Mouse (Mus musculus): ENCODE data around the gene Ccl28.
"Not testable (repeated sequence)": the region's sequence is repeated elsewhere in the genome, so short reads cannot be mapped to it uniquely, and the experiment has no call there.

The Ccl28 gene

DNA sequence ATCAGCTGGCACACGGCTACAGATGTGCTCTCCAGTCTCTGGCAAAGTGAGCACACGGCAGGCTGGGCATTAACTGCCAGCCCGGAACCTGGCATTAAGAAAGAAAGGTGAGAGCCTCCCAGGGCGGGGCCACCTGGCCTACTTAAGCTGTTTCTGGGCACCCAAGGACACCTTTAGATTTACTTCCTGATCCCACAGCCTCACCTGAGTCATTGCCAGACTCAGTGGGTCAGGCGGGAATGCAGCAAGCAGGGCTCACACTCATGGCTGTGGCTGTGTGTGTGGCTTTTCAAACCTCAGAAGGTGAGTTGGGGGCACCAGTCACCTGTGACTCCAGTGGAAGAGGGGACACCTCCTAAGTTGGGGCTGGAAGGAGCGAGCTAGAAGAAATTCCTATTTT lies at the start of gene Ccl28:
Gene Ccl28, plus strand, starts transcription at position 186 of the 400 bp plus-strand sequence.
- no peak for DNase-seq (ENCODE audit: low spot score in 2 of 2)

DNA sequence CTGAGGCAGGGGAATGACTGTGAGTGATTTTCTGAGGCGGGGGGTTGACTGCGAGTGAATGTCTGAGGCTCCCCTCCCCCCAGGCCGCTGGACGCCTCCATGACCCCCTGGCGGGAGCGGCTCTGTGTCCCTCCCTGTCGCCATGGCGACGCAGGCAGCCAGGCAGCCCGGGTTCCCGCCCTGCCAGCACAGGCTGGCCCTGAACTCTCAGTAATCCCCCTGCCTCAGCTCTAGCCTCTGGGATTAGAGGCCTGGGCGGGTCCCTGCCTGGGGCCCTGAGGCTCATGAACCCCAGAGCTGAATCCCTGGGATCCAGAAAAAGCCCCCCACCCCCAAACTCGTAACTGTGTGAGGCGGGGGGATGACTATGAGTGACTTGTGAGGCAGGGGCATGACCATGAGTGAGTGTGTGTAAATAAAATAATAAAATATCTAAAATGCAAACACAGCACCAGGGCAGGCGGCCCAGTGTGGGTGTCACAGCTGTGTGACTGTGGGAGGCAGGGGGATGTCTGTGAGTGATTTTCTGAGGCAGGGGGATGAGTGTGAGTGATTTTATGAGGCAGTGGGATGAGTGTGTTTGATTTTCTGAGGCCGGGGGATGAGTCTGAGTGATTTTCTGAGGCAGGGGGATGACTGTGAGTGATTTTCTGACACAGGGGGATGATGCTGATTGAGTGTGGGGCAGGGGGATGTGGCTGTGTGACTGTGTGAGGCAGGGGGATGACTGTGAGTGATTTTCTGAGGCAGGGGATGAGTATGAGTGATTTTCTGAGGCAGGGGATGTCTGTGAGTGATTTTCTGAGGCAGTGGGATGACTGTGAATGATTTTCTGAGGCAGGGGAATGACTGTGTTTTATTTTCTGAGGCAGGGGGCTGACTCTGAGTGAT lies 27.1 kb upstream of the Ccl28 start:
- DNase-seq (ENCODE audit: low spot score in 2 of 2) = peak in 1 of 2 experiments; percentile 17

DNA sequence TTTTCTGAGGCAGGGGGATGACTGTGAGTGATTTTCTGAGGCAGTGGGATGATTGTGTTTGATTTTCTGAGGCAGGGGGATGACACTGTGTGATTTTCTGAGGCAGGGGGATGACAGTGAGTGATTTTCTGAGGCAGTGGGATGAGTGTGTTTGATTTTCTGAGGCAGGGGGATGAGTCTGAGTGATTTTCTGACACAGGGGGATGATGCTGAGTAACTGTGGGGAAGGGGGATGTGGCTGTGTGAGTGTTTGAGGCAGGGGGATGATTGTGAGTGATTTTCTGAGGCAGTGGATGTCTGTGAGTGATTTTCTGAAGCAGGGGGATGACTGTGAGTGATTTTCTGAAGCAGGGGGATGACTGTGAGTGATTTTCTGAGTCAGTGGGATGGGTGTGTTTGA lies 25.2 kb upstream of the Ccl28 start:
- DNase-seq (ENCODE audit: low spot score in 2 of 2) = not testable (repeated sequence)

DNA sequence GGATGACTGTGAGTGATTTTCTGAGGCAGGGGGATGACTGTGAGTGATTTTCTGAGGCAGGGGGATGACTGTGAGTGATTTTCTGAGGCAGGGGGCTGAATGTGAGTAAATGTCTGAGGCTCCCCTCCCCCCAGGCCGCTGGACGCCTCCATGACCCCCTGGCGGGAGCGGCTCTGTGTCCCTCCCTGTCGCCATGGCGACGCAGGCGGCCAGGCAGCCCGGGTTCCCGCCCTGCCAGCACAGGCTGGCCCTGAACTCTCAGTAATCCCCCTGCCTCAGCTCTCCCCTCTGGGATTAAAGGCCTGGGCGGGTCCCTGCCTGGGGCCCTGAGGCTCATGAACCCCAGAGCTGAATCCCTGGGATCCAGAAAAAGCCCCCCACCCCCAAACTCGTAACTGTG lies 24.6 kb upstream of the Ccl28 start:
- not testable (repeated sequence) for DNase-seq (ENCODE audit: low spot score in 2 of 2)

DNA sequence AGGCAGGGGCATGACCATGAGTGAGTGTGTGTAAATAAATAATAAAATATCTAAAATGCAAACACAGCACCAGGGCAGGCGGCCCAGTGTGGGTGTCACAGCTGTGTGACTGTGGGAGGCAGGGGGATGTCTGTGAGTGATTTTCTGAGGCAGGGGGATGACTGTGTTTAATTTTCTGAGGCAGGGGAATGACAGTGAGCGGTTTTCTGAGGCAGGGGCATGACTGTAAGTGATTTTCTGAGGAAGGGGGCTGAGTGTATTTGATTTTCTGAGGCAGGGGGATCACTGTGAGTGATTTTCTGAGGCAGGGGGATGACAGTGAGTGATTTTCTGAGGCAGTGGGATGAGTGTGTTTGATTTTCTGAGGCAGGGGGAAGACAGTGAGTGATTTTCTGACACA lies 24.1 kb upstream of the Ccl28 start:
- not testable (repeated sequence) for DNase-seq (ENCODE audit: low spot score in 2 of 2)

DNA sequence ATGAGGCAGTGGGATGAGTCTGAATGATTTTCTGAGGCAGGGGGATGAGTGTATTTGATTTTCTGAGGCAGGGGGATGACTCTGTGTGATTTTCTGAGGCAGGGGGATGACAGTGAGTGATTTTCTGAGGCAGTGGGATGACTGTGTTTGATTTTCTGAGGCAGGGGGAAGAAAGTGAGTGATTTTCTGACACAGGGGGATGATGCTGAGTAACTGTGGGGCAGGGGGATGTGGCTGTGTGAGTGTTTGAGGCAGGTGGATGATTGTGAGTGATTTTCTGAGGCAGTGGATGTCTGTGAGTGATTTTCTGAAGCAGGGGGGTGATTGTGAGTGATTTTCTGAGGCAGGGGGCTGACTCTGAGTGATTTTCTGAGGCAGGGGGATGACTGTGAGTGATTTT lies 23.5 kb upstream of the Ccl28 start:
- peak in 1 of 2 experiments; percentile 17 for DNase-seq (ENCODE audit: low spot score in 2 of 2)

DNA sequence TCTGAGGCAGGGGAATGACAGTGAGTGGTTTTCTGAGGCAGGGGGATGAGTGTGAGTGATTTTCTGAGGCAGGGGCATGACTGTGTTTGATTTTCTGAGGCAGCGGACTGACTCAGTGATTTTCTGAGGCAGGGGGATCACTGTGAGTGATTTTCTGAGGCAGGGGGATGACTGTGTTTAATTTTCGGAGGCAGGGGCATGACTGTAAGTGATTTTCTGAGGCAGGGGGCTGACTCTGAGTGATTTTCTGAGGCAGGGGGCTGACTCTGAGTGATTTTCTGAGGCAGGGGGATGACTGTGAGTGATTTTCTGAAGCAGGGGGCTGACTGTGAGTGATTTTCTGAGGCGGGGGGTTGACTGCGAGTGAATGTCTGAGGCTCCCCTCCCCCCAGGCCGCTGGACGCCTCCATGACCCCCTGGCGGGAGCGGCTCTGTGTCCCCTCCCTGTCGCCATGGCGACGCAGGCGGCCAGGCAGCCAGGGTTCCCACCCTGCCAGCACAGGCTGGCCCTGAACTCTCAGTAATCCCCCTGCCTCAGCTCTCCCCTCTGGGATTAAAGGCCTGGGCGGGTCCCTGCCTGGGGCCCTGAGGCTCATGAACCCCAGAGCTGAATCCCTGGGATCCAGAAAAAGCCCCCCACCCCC lies 20.8 kb upstream of the Ccl28 start:
- DNase-seq (ENCODE audit: low spot score in 2 of 2) = peak in 1 of 2 experiments; percentile 18

DNA sequence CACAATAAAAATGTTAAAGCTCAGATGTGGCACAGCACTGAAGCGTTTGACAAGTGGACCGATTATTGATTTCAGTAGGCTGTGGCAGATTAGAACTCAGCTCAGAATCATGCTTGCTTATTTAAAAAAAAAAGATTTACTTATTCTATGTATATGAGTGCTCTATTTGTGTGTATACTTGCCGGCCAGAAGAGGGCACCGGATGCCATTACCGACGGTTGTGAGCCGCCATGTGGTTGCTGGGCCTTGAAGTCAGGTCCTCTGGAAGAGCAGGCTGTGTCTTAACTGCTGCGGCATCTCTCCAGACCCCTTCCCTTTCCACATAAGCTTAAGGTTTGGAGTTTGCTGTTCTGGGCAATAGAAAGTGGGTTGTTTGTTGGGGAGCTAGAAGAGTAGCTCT lies 19.7 kb upstream of the Ccl28 start:
- DNase-seq (ENCODE audit: low spot score in 2 of 2) = not testable (repeated sequence)

DNA sequence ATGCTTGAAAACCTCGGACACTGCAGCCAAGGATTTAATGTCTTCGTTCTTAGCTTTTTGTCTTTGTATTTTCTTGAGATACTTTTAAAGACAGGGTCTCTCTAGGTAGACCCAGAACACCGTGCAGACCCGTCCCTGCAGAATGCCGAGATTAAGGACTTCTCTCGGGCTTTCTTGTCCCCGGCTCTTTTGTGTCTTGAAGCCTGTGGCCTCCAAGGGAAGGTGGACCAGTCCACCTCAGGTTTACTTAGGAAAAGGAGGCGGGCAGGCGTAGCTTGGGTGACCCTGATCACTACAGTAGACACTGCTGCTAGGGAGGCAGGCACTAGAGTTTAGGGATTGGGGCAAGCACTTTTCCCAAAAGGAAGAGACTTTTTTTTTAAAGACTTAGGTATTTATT lies 19.3 kb upstream of the Ccl28 start:
- not testable (repeated sequence) for DNase-seq (ENCODE audit: low spot score in 2 of 2)

DNA sequence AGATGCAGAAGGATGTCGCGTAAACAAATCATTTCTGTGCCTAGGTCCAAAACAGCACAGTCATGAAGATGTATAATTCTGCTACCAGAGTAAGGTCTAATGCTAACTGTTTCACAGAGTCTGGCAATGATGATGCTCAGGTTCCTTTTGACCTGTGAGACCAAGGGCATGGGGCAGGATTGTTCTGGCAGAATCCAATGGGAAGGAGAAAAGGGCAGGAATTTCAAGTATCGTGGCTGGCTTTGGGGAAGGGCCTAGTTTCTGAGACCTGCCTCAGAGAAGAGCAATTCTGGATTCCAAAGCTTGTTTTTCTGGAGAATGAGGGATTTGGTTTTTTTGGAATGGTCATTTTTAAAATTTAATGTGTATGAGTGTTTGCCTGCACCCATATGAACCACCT lies 4.8 kb upstream of the Ccl28 start:
- DNase-seq (ENCODE audit: low spot score in 2 of 2) = no peak

DNA sequence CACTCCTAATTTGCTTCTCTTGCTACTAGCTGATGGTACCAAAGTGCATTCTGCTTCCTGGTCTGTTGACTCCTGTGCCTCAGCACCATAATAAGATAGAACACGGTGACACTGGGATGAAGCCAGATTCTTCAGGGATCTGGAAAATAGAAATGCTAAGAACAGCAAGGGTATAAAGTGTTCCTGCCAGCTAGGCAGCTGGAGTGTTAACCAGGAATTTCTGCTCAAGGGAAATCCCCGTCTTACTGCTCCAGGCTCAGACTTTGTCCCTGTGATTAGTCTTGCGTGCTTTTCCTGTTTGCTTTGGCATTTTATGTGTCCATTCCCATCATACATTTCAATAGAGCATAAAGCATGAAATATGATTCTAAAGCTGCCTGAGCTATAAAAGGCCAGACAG lies 3.9 kb upstream of the Ccl28 start:
- no peak for DNase-seq (ENCODE audit: low spot score in 2 of 2)

DNA sequence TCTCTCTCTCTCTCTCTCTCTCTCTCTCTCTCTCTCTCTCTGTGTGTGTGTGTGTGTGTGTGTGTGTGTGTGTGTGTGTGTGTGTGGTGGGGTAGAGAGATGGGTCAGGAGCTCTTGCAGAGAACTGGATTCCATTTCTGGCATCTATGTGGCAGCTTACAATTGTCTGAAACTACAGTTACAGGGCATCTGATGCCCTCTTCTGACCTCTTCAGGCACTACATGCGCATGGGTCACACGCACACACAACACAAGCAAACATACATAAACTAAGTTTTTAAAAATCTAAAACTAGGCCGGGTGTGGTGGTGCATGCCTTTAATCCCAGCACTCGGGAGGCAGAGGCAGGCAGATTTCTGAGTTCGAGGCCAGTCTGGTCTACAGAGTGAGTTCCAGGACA lies 2.3 kb downstream of the Ccl28 start:
- not testable (repeated sequence) for DNase-seq (ENCODE audit: low spot score in 2 of 2)

DNA sequence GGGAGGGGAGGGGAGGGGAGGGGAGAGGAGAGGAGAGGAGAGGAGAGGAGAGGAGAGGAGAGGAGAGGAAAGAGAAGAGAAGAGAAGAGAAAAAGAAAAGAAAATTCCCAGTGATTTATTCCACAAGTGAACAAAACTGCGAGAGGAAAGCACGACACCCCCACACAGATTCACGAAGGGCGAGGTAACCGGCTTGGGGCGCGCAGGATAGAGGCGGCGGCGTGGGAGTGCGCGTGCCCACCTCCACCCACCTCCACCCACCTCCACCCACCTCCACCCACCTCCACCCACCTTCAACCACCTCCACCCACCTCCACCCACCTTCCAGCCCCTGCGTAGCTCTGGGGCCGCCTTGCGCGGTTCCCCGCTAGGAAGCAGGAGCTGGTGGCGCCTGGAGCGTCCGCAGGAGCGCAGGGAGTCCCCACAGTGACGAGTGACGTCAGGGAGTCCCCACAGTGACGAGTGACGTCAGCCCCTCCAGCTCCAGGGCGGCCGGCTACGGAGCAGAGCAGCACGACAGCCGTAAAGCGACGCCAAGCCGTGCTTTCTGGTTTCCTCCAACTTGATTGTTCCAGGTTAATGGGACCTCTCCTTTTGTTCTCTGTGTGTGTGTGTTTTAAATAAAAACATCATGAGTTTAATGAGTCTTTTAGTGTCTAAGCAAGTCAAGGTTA lies 8.0 kb downstream of the Ccl28 start:
- DNase-seq (ENCODE audit: low spot score in 2 of 2) = peak; percentile 71 to 79

DNA sequence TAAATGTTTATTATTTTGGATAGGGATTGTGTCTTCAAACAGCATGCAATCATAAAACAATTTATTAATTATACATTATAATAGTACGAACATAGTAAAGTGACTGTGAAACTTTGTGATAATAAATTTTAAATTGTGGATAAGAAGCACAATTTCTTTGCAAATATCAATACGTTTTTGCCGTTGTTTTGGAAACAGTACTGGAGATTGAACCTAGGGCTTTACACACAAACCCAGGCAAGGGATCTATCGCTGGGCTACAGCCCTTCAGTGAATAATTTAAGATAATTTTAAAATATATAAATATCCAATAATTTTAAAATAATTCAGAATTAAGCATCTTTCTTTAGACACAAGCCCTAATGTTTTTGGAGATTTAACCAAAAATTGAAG lies 8.5 kb downstream of the Ccl28 start:
- DNase-seq (ENCODE audit: low spot score in 2 of 2) = no peak

DNA sequence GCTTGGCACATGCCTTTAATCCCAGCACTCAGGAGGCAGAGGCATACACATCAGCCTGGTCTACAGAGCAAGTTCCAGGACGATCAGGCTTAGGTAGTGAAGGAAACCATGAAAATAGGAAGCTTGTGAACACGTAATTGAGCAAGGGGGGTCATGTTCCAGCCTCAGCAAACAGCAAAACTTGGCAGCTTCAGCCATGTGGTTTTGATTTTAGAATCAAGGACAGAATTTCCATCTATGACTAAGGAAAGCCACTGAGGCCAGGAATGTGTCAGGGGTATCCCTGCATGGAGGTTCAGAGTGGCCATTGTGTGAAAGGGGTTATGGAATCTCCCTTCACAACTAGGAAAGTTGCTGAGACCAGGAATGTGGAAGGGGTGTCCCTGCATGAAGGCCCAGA lies 11.9 kb downstream of the Ccl28 start:
- no peak for DNase-seq (ENCODE audit: low spot score in 2 of 2)

DNA sequence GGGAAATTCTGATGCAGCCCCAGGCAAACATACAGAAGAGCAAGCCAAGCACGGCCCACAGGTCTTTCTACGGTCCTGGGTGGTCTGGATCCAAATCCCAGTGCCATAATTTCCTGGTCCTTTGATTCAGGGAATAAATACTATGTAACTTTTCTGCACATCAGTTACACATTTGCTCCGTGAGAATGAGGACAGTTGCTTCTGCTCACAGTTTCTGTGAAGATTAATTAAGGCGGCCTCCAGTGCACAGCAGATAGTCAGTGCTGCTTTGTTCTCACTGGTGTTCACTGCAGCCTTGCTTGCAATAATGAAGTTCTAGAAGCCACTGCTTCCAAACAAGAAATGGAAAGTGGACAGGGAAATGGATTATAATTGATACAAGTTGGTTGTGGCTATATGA lies 14.2 kb downstream of the Ccl28 start:
- no peak for DNase-seq (ENCODE audit: low spot score in 2 of 2)

DNA sequence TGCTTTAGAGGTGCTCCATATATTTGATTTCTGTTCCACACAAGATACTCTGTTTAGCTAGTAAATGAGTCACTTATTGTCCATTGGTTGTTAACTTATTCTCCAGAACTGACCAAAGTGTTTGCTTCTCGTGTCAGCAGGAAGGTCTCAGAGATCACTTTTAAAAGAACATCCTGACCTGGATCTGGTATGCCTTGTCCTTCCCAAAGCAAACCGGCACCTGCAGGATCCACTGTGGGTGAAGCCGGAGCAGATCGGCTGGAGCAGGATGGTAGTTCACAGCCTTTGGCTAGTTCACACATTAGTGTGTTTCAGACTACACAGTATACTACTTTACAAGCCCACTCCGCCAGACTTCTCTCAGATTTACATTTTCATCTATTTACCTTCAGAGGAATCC lies 14.8 kb downstream of the Ccl28 start:
- DNase-seq (ENCODE audit: low spot score in 2 of 2) = no peak

DNA sequence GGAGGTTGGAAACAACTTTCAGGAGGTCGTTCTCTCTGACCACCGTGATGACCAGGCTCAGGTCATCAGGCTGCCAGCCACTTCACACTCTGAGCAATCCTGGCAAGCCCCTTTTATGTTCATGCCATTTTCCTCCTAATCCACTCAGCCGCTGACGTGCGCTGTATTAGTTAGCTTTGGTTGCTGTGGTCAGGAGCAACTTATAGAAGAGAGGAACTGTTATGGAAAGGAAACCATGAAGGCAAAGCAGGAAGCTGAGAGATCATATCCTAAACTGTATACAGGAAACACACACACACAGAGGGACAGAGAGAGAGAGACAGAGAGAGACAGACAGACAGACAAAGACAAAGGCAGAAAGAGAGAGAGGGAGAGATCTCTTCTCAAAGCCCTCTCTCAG lies 15.7 kb downstream of the Ccl28 start:
- no peak for DNase-seq (ENCODE audit: low spot score in 2 of 2)

DNA sequence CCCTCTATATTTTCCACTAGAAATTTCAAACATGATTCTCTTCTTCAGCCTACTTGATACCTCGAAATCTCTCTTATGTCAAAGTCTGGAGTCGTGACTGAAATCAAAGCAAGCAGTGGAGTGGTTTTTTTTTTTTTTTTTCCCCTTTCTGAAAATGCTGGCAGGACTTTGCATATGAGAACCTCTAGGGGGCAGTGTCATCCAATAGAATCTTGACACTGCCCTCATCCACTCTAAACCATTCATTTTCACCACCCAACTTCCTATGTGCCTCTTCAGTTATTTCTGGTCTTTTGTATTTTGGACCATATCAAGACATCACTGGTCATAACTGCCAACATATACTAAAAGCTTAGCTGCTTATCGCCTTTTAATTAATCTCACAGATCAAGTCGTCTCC lies 16.9 kb downstream of the Ccl28 start:
- no peak for DNase-seq (ENCODE audit: low spot score in 2 of 2)

DNA sequence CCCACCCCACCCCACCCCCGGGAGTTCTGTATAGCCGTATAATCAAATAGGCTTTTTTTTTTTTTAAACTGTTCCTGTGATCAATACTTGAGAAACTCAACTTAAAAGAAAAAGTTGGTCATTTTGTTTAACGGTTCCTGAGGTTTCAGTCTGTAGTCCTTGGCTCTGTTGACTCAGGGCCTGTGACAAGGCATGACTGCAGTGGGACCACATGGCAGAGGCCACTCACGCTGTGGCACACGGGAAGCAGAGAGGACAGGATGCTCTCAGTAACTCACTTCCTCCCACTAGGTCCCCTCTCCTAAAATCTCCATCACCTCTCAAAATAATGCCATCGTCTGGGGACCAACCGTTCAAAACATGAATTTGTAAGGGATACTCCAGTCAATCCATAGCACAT lies 17.5 kb downstream of the Ccl28 start:
- DNase-seq (ENCODE audit: low spot score in 2 of 2) = no peak

DNA sequence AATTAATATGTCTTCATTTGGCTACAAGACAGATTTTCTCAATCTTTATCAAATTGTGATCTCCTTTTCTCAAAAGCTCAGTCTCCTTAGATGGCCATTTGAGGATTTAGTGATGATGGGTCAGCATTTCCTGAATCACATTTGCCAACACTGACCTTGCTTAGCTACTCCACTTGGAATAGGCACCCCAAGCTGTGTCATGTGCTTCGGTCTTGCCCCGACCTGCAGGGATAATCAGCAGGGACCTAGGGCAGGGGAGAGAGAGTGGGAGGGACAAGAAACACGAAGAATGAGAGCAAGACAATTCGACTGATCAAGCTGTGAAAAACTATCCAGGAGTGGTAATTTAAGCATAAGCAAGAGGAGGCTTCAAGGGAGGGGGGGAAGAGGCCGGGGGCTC lies 21.1 kb downstream of the Ccl28 start:
- no peak for DNase-seq (ENCODE audit: low spot score in 2 of 2)

DNA sequence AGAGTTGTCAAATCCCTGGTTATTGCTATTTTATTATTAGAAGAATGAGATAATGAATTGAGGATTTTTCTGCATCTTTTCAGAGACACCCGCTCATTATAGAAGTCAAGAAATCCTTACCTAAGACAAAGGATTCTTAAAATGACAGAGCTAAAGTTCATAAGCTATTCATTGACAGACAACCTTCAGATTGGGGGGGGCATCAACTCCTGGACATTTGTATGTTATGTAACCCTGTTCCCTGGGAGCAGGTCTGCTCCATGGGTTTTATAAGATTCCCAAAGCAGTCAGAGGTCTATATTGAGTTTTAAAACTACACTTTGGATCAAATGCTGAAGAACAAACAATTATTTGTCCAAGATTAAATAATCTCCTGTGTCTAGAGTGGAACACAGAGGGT lies 22.9 kb downstream of the Ccl28 start:
- DNase-seq (ENCODE audit: low spot score in 2 of 2) = no peak
